ENCODE assay signal across 16 mouse cellular contexts in the genomic region with DNA sequence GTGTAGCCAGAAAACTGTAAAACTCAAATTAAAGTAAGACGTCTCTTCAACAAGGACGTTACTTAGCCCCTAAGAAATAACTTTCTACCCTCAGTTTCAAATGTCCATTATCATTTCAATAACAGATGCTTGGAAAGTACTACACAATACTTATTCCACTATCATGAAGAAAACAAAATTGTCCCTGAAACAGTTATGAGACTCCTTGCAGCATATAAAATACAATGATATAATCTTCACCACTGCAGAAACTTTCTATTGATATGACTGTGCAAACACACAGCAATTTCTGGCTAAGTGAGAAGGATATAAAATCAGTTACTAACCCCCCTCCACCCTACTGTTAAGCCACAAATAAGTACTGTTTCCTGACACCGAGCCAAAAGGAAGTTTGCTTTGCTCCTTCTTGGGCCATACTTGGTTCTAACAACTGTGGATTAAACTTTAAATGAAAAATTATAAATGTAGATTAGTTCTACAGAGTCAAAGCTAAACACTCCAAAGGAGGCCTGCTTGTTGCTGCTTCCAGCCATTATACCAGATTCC. TPM values are rescaled to one million over a fixed set of nuclear protein-coding genes. Genes with fewer than 3 reads are reported as not detected.
DNase-seq lines count a peak whose midpoint lies in the region; ATAC-seq and TF ChIP-seq lines count a peak whose summit lies in the region.
"Had no signal": no experiment of that assay in that cellular context is flagged by ENCODE, and none has a peak within 500 bp of the region (broad histone marks: within the 10 kb centered on the region; RNA-seq: fewer than 3 reads in every experiment).

No protein-coding gene starts in this region.

- TF ChIP-seq POLR2A in small intestine, adult 2 months (IDR thresholded peaks at IDR 0.05; ENCODE audit: low read depth, low read length): no peak

- 84% methylated on average over 3 of the region's 3 CpGs for WGBS in kidney, embryonic 15.5 days
- WGBS in small intestine, adult 2 months: 24% methylated on average over 3 of the region's 3 CpGs
- 91% methylated on average over 3 of the region's 3 CpGs for WGBS in forebrain, embryonic 10.5 days

- H3K9ac ChIP-seq in kidney, embryonic 15.5 days: no peak overlapping the region
- H3K9ac ChIP-seq: embryonic facial prominence, embryonic 13.5 days; forebrain, postnatal 0 days; hindbrain, embryonic 15.5 days; limb, embryonic 15.5 days had no signal

- no peak overlapping the region for H3K4me2 ChIP-seq in kidney, embryonic 15.5 days
- H3K4me2 ChIP-seq: embryonic facial prominence, embryonic 13.5 days; hindbrain, embryonic 15.5 days; limb, embryonic 15.5 days had no signal

- H3K27ac ChIP-seq in kidney, embryonic 15.5 days: peak overlapping the region; percentile 14; the same call in 1 of the 2 replicates
- H3K27ac ChIP-seq in small intestine, adult 2 months (ENCODE audit: insufficient read depth, low read depth, low read length): peak overlapping the region; percentile 79
- H3K27ac ChIP-seq in forebrain, embryonic 10.5 days: no peak overlapping the region
- H3K27ac ChIP-seq: embryonic facial prominence, embryonic 13.5 days; hindbrain, embryonic 15.5 days; limb, embryonic 15.5 days; midbrain, embryonic 10.5 days had no signal

- DNase-seq in kidney, postnatal 10 days: no peak
- peak; percentile 51 for DNase-seq in kidney, postnatal 14 days
- DNase-seq in Muller cell, postnatal 12 days (ENCODE audit: inconsistent ontology term): no peak
- DNase-seq in forebrain, embryonic 10.5 days (ENCODE audit: extremely low spot score, low spot score): no peak
- DNase-seq: adrenal gland, adult 2 months; cerebellum, adult 11 months; forebrain, postnatal 0 days; thymus, postnatal 25 days had no signal

- no peak overlapping the region for H3K4me3 ChIP-seq in kidney, embryonic 15.5 days (replicated peaks)
- H3K4me3 ChIP-seq in small intestine, adult 2 months (ENCODE audit: low read depth, low read length): no peak overlapping the region
- no peak overlapping the region for H3K4me3 ChIP-seq in forebrain, embryonic 10.5 days
- H3K4me3 ChIP-seq: embryonic facial prominence, embryonic 13.5 days; hindbrain, embryonic 15.5 days; limb, embryonic 15.5 days; midbrain, embryonic 10.5 days had no signal

- H3K9me3 ChIP-seq in kidney, embryonic 15.5 days (replicated peaks): no peaks in the 10 kb centered on the region
- no peaks in the 10 kb centered on the region for H3K9me3 ChIP-seq in forebrain, embryonic 10.5 days
- H3K9me3 ChIP-seq: embryonic facial prominence, embryonic 13.5 days; hindbrain, embryonic 15.5 days; limb, embryonic 15.5 days; midbrain, embryonic 10.5 days had no signal

- no peak for ATAC-seq in kidney, embryonic 15.5 days (replicated peaks; ENCODE audit: low FRiP score)
- ATAC-seq in common myeloid progenitor, adult 5-6 weeks (replicated peaks; ENCODE audit: low read depth, poor library complexity, severe bottlenecking): peak; percentile 19
- ATAC-seq: CD4-positive, CD25-positive, alpha-beta regulatory T cell, adult 4 months; forebrain, postnatal 0 days had no signal

- peaks cover 6% of the 10 kb centered on the region; the same call in 1 of the 2 replicates for H3K4me1 ChIP-seq in kidney, embryonic 15.5 days
- H3K4me1 ChIP-seq in small intestine, adult 2 months (ENCODE audit: control insufficient read depth, insufficient read depth, insufficient read length, low read length): peaks cover 23% of the 10 kb centered on the region; the same call in 1 of the 2 replicates
- H3K4me1 ChIP-seq in forebrain, embryonic 10.5 days: no peaks in the 10 kb centered on the region
- H3K4me1 ChIP-seq: limb, embryonic 15.5 days had no signal

- H3K27me3 ChIP-seq in kidney, embryonic 15.5 days: no peaks in the 10 kb centered on the region
- no peaks in the 10 kb centered on the region for H3K27me3 ChIP-seq in small intestine, adult 2 months (ENCODE audit: control insufficient read depth, insufficient read depth, low read length)
- no peaks in the 10 kb centered on the region for H3K27me3 ChIP-seq in forebrain, embryonic 10.5 days (ENCODE audit: poor library complexity, severe bottlenecking)
- H3K27me3 ChIP-seq: embryonic facial prominence, embryonic 13.5 days; hindbrain, embryonic 15.5 days; limb, embryonic 15.5 days had no signal

- TF ChIP-seq CTCF in small intestine, adult 2 months (IDR thresholded peaks at IDR 0.05; ENCODE audit: extremely low read depth, insufficient read length, insufficient replicate concordance, low read depth, low read length): no peak

- peaks cover 50% of the 10 kb centered on the region for H3K36me3 ChIP-seq in kidney, embryonic 15.5 days
- peaks cover 43% of the 10 kb centered on the region for H3K36me3 ChIP-seq in small intestine, adult 2 months (ENCODE audit: control insufficient read depth, insufficient read depth, low read length)
- H3K36me3 ChIP-seq in forebrain, embryonic 10.5 days (replicated peaks): peaks cover 54% of the 10 kb centered on the region

RNA-seq across cellular contexts. Expression of gene Uap1, which starts 11.3 kb away (rescaled TPM):
- 52.2 and 56.4 TPM in 2 replicates for polyA plus RNA-seq in kidney, embryonic 15.5 days (2015; fragmentation: Nextera tagmentation; extraction: Ambion mirVana)
- 64.9 and 91.7 TPM in 2 replicates for total RNA-seq in common myeloid progenitor, adult 5-6 weeks (2017)
- polyA plus RNA-seq in small intestine, adult 2 months (2012; rRNA removed): 4.8 and 15.1 TPM in 2 replicates
- polyA plus RNA-seq in forebrain, embryonic 10.5 days (2016; fragmentation: Nextera tagmentation; extraction: Ambion mirVana): 53.3 and 55.2 TPM in 2 replicates

RNA-seq across cellular contexts. Expression of gene Uhmk1, which starts 51.7 kb away (rescaled TPM):
- polyA plus RNA-seq in kidney, embryonic 15.5 days (2015; fragmentation: Nextera tagmentation; extraction: Ambion mirVana): 8.3 and 8.7 TPM in 2 replicates
- total RNA-seq in common myeloid progenitor, adult 5-6 weeks (2017): 60.8 and 71.6 TPM in 2 replicates
- 2.1 and 4.5 TPM in 2 replicates for polyA plus RNA-seq in small intestine, adult 2 months (2012; rRNA removed)
- polyA plus RNA-seq in forebrain, embryonic 10.5 days (2016; fragmentation: Nextera tagmentation; extraction: Ambion mirVana): 10.0 and 10.1 TPM in 2 replicates

RNA-seq across cellular contexts. Expression of gene Ddr2, which starts 52.9 kb away (rescaled TPM):
- polyA plus RNA-seq in kidney, embryonic 15.5 days (2015; fragmentation: Nextera tagmentation; extraction: Ambion mirVana): 33.3 and 35.0 TPM in 2 replicates
- total RNA-seq in common myeloid progenitor, adult 5-6 weeks (2017): not detected in 2 replicates
- polyA plus RNA-seq in small intestine, adult 2 months (2012; rRNA removed): 4.0 and 4.4 TPM in 2 replicates
- 28.7 and 30.7 TPM in 2 replicates for polyA plus RNA-seq in forebrain, embryonic 10.5 days (2016; fragmentation: Nextera tagmentation; extraction: Ambion mirVana)
- polyA plus RNA-seq: CD4-positive, CD25-positive, alpha-beta regulatory T cell, adult 4 months had no signal
